Mouse (Mus musculus) heart, postnatal 0 days (tissue): ENCODE results near the gene Hspbap1. TPM values are rescaled to one million over a fixed set of nuclear protein-coding genes. Genes with fewer than 3 reads are reported as not detected.

Experiments used
- ATAC-seq: fragments of 200-750 bp; cut with Nextera tagmentation; 2 replicates; pipeline ENCODE4 v1.8.0; 2017; ENCODE audit warnings: low read depth, moderate number of reproducible peaks, moderate library complexity; ENCODE audit not compliant: insufficient read depth
- DNase-seq: peaks from one replicate; pipeline ENCODE4 v3.0.0-alpha.2; 2016; ENCODE audit warnings: low spot score
- H3K27ac ChIP-seq: fragments of 300-500 bp; sonication (generic); 2 replicates; pipeline ENCODE4 v1.5.1; 2014; ENCODE audit warnings: low read depth, mild to moderate bottlenecking
- H3K27me3 ChIP-seq: fragments of 300-500 bp; sonication (generic); 2 replicates; pipeline ENCODE4 v1.6.1; 2014; ENCODE audit warnings: low read length, mixed read lengths; ENCODE audit not compliant: control insufficient read depth, insufficient read depth
- H3K36me3 ChIP-seq: fragments of 300-500 bp; sonication (generic); replicated peaks from 2 replicates; pipeline ENCODE4 v1.6.1; 2014; ENCODE audit warnings: low read length, mixed read lengths; ENCODE audit not compliant: control insufficient read depth, insufficient read depth
- H3K4me1 ChIP-seq: fragments of 300-500 bp; sonication (generic); 2 replicates; pipeline ENCODE4 v1.6.1; 2014; ENCODE audit warnings: antibody characterized with exemption; ENCODE audit not compliant: control insufficient read depth, insufficient read depth
- H3K4me2 ChIP-seq: fragments of 300-500 bp; sonication (generic); 2 replicates; pipeline ENCODE4 v1.6.1; 2014; ENCODE audit warnings: low read depth, mild to moderate bottlenecking, low read length, moderate library complexity
- H3K4me3 ChIP-seq: fragments of 300-500 bp; sonication (generic); 2 replicates; pipeline ENCODE4 v1.5.1; 2014; ENCODE audit warnings: low read depth, low read length
- H3K9ac ChIP-seq: fragments of 300-500 bp; sonication (generic); replicated peaks from 2 replicates; pipeline ENCODE4 v1.6.1; 2014; ENCODE audit warnings: low read depth, low read length, mixed read lengths
- H3K9me3 ChIP-seq: fragments of 300-500 bp; sonication (generic); replicated peaks from 2 replicates; pipeline ENCODE4 v1.6.1; 2016; ENCODE audit warnings: low read length; ENCODE audit not compliant: control insufficient read depth
- CTCF ChIP-seq: IDR thresholded peaks from 2 replicates; pipeline ENCODE4 v1.5.1; 2016; ENCODE audit warnings: antibody characterized with exemption, control low read depth, low read depth
- EP300 ChIP-seq: IDR thresholded peaks from 2 replicates; pipeline ENCODE4 v1.6.1; 2016; ENCODE audit warnings: antibody characterized with exemption, low read depth
- WGBS: fragments of 180-500 bp; shearing (Covaris S2); extraction: QIAGEN DNeasy Blood & Tissue Kit; methylation state at CpG from one replicate; pipeline ENCODE4 v1.1.7; 2014; 5-methylcytosine and 5-hydroxymethylcytosine counted together
- polyA plus RNA-seq: library from polyadenylated mRNA; unstranded; fragments of >200 nt; fragmentation: Nextera tagmentation; extraction: Ambion mirVana; gene quantifications from 2 replicates; pipeline ENCODE4 v1.2.1, GENCODE M21; 2015
- total RNA-seq: library from RNA; depleted of rRNA; stranded (reverse); fragments of >200 nt; gene quantifications from 2 replicates; pipeline ENCODE4 v1.2.3, GENCODE M21; 2014; ENCODE audit warnings: low replicate concordance

Gene Hspbap1
- total and polyA plus RNA-seq, 2 experiments from 2014 or later: 5.0 to 5.5 TPM

- DNase-seq (peak; percentile 75), ATAC-seq (peak; percentile 74; the same call in 1 of the 2 replicates)
- Histone ChIP-seq H3K36me3 (peaks cover 8% of the 10 kb centered on the region; the same call in 1 of the 2 replicates), H3K9ac (no peak overlapping the region), H3K27me3 (no peaks in the 10 kb centered on the region), H3K9me3 (no peaks in the 10 kb centered on the region), H3K4me3 (no peak overlapping the region), H3K27ac (no peak overlapping the region), H3K4me1 (peaks cover 7% of the 10 kb centered on the region), H3K4me2 (no peak overlapping the region)
- WGBS: 17% methylated on average over 6 of the region's 6 CpGs
- TF ChIP-seq CTCF: peak; percentile 90
- TF ChIP-seq EP300: no peak
Measured at GRCm38 (mm10) chr16:35734038-35734437, 36.1 kb upstream of the Hspbap1 start.

DNA sequence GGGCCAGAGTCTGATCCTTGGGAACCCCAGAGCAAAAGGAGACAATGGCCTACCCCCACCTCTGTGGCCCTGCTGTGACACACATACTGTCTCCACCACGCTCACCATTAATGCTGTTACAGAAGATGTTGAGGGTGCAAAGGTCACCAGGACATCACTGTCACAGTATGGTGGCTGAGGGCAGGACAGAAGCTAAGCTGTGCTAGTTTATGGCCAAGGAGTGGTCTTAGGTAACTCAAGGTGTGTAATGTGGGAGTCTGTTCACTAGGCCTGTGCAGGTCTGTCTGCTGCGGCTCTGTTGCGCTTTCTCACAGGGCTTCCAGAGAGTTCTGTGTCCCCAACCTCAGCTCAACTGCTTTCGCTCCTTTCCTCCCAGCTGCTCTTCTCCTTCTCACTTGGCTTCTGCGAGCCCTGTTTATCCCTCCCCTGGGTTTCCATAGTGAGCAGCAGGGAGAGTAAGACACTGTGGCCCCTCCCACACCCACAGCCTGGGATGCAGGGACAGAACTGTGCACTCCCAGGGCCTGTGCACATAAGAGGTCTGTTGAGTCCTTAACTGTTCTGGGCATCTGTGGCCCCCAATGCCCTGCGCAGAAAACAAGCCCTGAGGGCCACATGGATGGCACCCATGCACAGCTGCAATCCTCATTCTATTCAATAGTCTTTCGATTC is 31.9 kb upstream of the Hspbap1 start:
- no peaks in the 10 kb centered on the region for H3K27me3 ChIP-seq
- TF ChIP-seq CTCF: no peak
- TF ChIP-seq EP300: no peak
- H3K4me1 ChIP-seq: peaks cover 17% of the 10 kb centered on the region
- peaks cover 8% of the 10 kb centered on the region; the same call in 1 of the 2 replicates for H3K36me3 ChIP-seq
- H3K9me3 ChIP-seq: no peaks in the 10 kb centered on the region
- WGBS: 83% methylated on average over 7 of the region's 7 CpGs
- ATAC-seq (no peak), DNase-seq (no peak)
- no peak overlapping the region for H3K9ac ChIP-seq
- H3K4me3 ChIP-seq: no peak overlapping the region
- no peak overlapping the region for H3K4me2 ChIP-seq
- H3K27ac ChIP-seq: no peak overlapping the region

DNA sequence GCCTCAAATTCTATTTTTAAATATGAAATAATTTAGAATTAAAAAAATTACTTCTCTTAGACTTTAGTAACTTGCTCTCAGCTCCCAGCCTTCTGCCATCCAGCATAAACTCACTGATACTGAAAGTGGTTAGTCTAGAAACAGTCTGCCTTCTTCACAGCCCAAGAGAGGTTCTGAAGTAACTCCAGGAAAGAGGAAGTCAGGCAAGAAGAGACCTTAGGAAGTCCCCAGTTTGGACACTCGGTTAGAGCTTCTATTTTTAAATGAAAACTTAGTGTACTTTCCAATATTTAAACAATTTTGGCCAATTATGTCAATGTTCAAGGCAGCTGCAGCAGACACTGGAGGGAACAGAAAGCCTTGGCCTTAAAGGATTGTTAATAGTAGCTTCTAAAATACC is 30.6 kb upstream of the Hspbap1 start:
- no peak for DNase-seq
- TF ChIP-seq EP300: no peak
- TF ChIP-seq CTCF: no peak
- ATAC-seq: no peak
- no peaks in the 10 kb centered on the region for H3K9me3 ChIP-seq
- H3K36me3 ChIP-seq: peaks cover 8% of the 10 kb centered on the region; the same call in 1 of the 2 replicates
- peaks cover 17% of the 10 kb centered on the region for H3K4me1 ChIP-seq
- H3K9ac ChIP-seq: no peak overlapping the region
- no peaks in the 10 kb centered on the region for H3K27me3 ChIP-seq
- no peak overlapping the region for H3K4me2 ChIP-seq
- no peak overlapping the region for H3K4me3 ChIP-seq
- WGBS: 49% methylated on average over 1 of the region's 1 CpGs
- no peak overlapping the region for H3K27ac ChIP-seq

DNA sequence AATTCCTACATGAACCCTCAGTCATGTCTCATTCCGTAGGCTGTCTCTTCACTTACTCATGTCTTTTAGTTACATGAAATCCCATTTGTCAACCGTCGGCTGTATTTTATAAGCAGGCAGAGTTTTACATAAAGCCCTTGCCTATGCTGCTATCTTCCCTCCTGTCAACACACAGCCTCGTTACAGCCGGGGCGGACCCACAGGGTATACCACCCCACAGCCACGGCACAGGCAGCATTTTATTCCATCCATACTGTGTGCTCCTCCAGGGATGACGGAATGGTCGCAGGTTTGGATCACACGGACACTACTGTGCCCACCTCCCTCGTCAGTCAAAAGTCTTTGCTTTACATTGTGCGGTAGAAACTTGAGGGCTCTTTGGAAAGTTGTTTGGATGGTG is 29.8 kb upstream of the Hspbap1 start:
- Histone ChIP-seq H3K4me3 (no peak overlapping the region), H3K4me1 (peaks cover 17% of the 10 kb centered on the region), H3K4me2 (no peak overlapping the region), H3K9ac (no peak overlapping the region), H3K36me3 (peaks cover 3% of the 10 kb centered on the region; the same call in 1 of the 2 replicates), H3K27ac (0 out of 2 replicates have a peak overlapping the region, but pooled peaks have one; percentile 28), H3K9me3 (no peaks in the 10 kb centered on the region), H3K27me3 (no peaks in the 10 kb centered on the region)
- ATAC-seq: peak; percentile 64
- DNase-seq: peak; percentile 43
- TF ChIP-seq CTCF (no peak), EP300 (no peak)
- 39% methylated on average over 12 of the region's 12 CpGs for WGBS

DNA sequence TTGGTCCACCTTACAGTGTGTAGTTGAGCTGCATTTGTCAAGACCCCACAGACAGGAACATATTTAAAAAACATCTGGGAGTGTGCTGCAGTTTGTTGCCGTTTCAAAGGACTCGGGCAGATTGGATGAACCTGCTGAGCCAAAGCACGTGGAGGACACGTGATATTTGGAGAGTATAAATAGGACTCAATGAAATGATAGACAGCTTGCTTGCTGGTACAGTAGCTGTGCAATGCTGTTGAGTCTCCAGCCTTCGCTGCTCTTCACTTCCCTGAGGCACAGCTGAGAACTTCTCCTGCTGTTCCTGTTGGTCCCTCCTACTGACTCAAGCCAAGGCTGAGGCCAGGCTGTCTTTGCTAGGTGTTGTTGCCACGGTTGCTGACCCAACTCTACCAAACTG is 29.2 kb upstream of the Hspbap1 start:
- 38% methylated on average over 6 of the region's 6 CpGs for WGBS
- DNase-seq: peak; percentile 64
- Histone ChIP-seq H3K4me2 (no peak overlapping the region), H3K27ac (no peak overlapping the region), H3K4me1 (peaks cover 17% of the 10 kb centered on the region), H3K27me3 (no peaks in the 10 kb centered on the region), H3K9ac (no peak overlapping the region), H3K9me3 (no peaks in the 10 kb centered on the region), H3K4me3 (no peak overlapping the region), H3K36me3 (no peaks in the 10 kb centered on the region)
- TF ChIP-seq EP300: no peak
- no peak for TF ChIP-seq CTCF
- ATAC-seq: peak; percentile 75

- no peaks in the 10 kb centered on the region for H3K27me3 ChIP-seq
- no peak overlapping the region for H3K4me3 ChIP-seq
- 95% methylated on average over 5 of the region's 5 CpGs for WGBS
- H3K27ac ChIP-seq: no peak overlapping the region
- TF ChIP-seq EP300: no peak
- TF ChIP-seq CTCF: no peak
- peaks cover 17% of the 10 kb centered on the region for H3K4me1 ChIP-seq
- no peak for DNase-seq
- H3K36me3 ChIP-seq: no peaks in the 10 kb centered on the region
- H3K9me3 ChIP-seq: no peaks in the 10 kb centered on the region
- no peak overlapping the region for H3K9ac ChIP-seq
- H3K4me2 ChIP-seq: no peak overlapping the region
- ATAC-seq: no peak
Measured at GRCm38 (mm10) chr16:35741621-35742020, 28.6 kb upstream of the Hspbap1 start.
